ENCODE assay signal across 15 mouse cellular contexts in genomic region chr5:96622604-96623352, GRCm38 (mm10).
DNase-seq lines count a peak whose midpoint lies in the region; ATAC-seq and TF ChIP-seq lines count a peak whose summit lies in the region.
"Had no signal": no experiment of that assay in that cellular context is flagged by ENCODE, and none has a peak within 500 bp of the region (broad histone marks: within the 10 kb centered on the region; RNA-seq: fewer than 3 reads in every experiment).

No protein-coding gene starts in this region.

- H3K9ac ChIP-seq in heart, embryonic 14.5 days (ENCODE audit: low read length), result no peak overlapping the region
- no peak overlapping the region for H3K9ac ChIP-seq in stomach, embryonic 14.5 days (replicated peaks; ENCODE audit: low read depth, low read length)
- H3K9ac ChIP-seq in stomach, postnatal 0 days (ENCODE audit: low read length), result no peak overlapping the region
- H3K9ac ChIP-seq: hindbrain, embryonic 15.5 days; neural tube, embryonic 12.5 days had no signal

- 10% methylated on average over 5 of the region's 5 CpGs for WGBS in heart, embryonic 14.5 days
- 20% methylated on average over 5 of the region's 5 CpGs for WGBS in stomach, embryonic 14.5 days
- WGBS in stomach, postnatal 0 days, result 31% methylated on average over 5 of the region's 5 CpGs

- H3K27me3 ChIP-seq in heart, embryonic 14.5 days (ENCODE audit: control insufficient read depth, insufficient read depth, low read length), result no peaks in the 10 kb centered on the region
- no peaks in the 10 kb centered on the region for H3K27me3 ChIP-seq in stomach, embryonic 14.5 days (ENCODE audit: control insufficient read depth, insufficient read depth, low read length)
- H3K27me3 ChIP-seq in stomach, postnatal 0 days (ENCODE audit: control insufficient read depth, insufficient read depth, low read length), result no peaks in the 10 kb centered on the region
- H3K27me3 ChIP-seq: hindbrain, embryonic 15.5 days; neural tube, embryonic 12.5 days had no signal

- no peaks in the 10 kb centered on the region for H3K9me3 ChIP-seq in heart, embryonic 14.5 days (ENCODE audit: control insufficient read depth, low read length)
- H3K9me3 ChIP-seq in stomach, embryonic 14.5 days (ENCODE audit: control insufficient read depth, low read depth, low read length), result no peaks in the 10 kb centered on the region
- H3K9me3 ChIP-seq in stomach, postnatal 0 days (ENCODE audit: control insufficient read depth, low read length), result no peaks in the 10 kb centered on the region
- H3K9me3 ChIP-seq: hindbrain, embryonic 15.5 days; neural tube, embryonic 12.5 days had no signal

- ATAC-seq in heart, embryonic 14.5 days (ENCODE audit: insufficient number of reproducible peaks, insufficient read depth, low FRiP score, low read depth), result peak; percentile 28; the same call in 1 of the 2 replicates
- ATAC-seq in stomach, embryonic 14.5 days (ENCODE audit: insufficient number of reproducible peaks, insufficient read depth, low FRiP score, low read depth), result peak; percentile 63; the same call in 1 of the 2 replicates
- no peak for ATAC-seq in stomach, postnatal 0 days (ENCODE audit: low FRiP score, low TSS enrichment)

- peaks cover 10 to 27% of the 10 kb centered on the region in 2 experiments for H3K4me1 ChIP-seq in heart, embryonic 14.5 days (ENCODE audit: control insufficient read depth in 2 of 2, insufficient read depth in 2 of 2, low read length in 2 of 2)
- H3K4me1 ChIP-seq in stomach, embryonic 14.5 days (ENCODE audit: control insufficient read depth, insufficient read depth, low read length), result no peaks in the 10 kb centered on the region; the same call in 1 of the 2 replicates
- no peaks in the 10 kb centered on the region for H3K4me1 ChIP-seq in stomach, postnatal 0 days (replicated peaks; ENCODE audit: control insufficient read depth, insufficient read depth)
- H3K4me1 ChIP-seq: hindbrain, embryonic 15.5 days; neural tube, embryonic 12.5 days had no signal

- 0 out of 4 replicates have a peak overlapping the region, but pooled peaks of 1 of the 2 experiments have one; percentile 1 for H3K4me3 ChIP-seq in heart, embryonic 14.5 days (ENCODE audit: control insufficient read depth in 1 of 2, insufficient read depth in 1 of 2, low read depth in 1 of 2, low read length in 2 of 2)
- no peak overlapping the region for H3K4me3 ChIP-seq in stomach, embryonic 14.5 days (ENCODE audit: low read depth, low read length)
- no peak overlapping the region for H3K4me3 ChIP-seq in stomach, postnatal 0 days (ENCODE audit: low read depth, low read length)
- H3K4me3 ChIP-seq: hindbrain, embryonic 15.5 days; neural tube, embryonic 12.5 days had no signal

- TF ChIP-seq CTCF in stomach, postnatal 0 days (IDR thresholded peaks at IDR 0.05; ENCODE audit: low read depth), result no peak

- DNase-seq in embryo, embryonic 10.5 days (ENCODE audit: low spot score), result peak; percentile 13
- no peak for DNase-seq in embryo, embryonic 10 days (ENCODE audit: low spot score)
- no peak for DNase-seq in heart, postnatal 25 days (ENCODE audit: low spot score)
- no peak for DNase-seq in stomach, postnatal 0 days (ENCODE audit: low spot score)
- peak; percentile 31 for DNase-seq in yolk sac, embryonic 10.5 days (ENCODE audit: low spot score)
- no peak for DNase-seq in testis, postnatal 10 days (ENCODE audit: low spot score)
- DNase-seq: adrenal gland, adult 2 months; cerebellum, postnatal 10 days; gastrocnemius, postnatal 36 days; kidney, postnatal 10 days; right cerebral cortex, postnatal 4 days had no signal

- intact Hi-C loops in heart, postnatal 25 days (cut with DNase I), result no loop called here

- peak overlapping the region; percentile 45 for H3K4me2 ChIP-seq in heart, embryonic 14.5 days (ENCODE audit: low read length)
- no peak overlapping the region for H3K4me2 ChIP-seq in stomach, embryonic 14.5 days (replicated peaks; ENCODE audit: low read depth, low read length)
- no peak overlapping the region for H3K4me2 ChIP-seq in stomach, postnatal 0 days (replicated peaks; ENCODE audit: low read depth)
- H3K4me2 ChIP-seq: hindbrain, embryonic 15.5 days; neural tube, embryonic 12.5 days had no signal

- no peak for TF ChIP-seq EP300 in stomach, postnatal 0 days (optimal IDR thresholded peaks at IDR 0.05)

- H3K27ac ChIP-seq in heart, embryonic 14.5 days (replicated peaks in 1 of 2; ENCODE audit: control insufficient read depth in 1 of 2, insufficient read depth in 1 of 2, low read depth in 2 of 2, low read length in 2 of 2), result peak overlapping the region; percentile 41 to 73
- peak overlapping the region; percentile 39; the same call in 1 of the 2 replicates for H3K27ac ChIP-seq in stomach, embryonic 14.5 days (ENCODE audit: low read length)
- H3K27ac ChIP-seq in stomach, postnatal 0 days (replicated peaks), result no peak overlapping the region
- H3K27ac ChIP-seq: hindbrain, embryonic 15.5 days; neural tube, embryonic 12.5 days had no signal

- H3K36me3 ChIP-seq in heart, embryonic 14.5 days (ENCODE audit: control insufficient read depth, insufficient read depth, low read length), result no peaks in the 10 kb centered on the region
- H3K36me3 ChIP-seq in stomach, embryonic 14.5 days (ENCODE audit: control insufficient read depth, insufficient read depth, low read length), result no peaks in the 10 kb centered on the region
- H3K36me3 ChIP-seq in stomach, postnatal 0 days (ENCODE audit: control insufficient read depth, insufficient read depth, low read length), result no peaks in the 10 kb centered on the region
- H3K36me3 ChIP-seq: hindbrain, embryonic 15.5 days; neural tube, embryonic 12.5 days had no signal

Comparison
In these comparisons a context has a peak if more than half of its experiments do, and no peak if none do; other contexts are left out.
1. DNase-seq: peak in embryo, embryonic 10.5 days (single experiment) and yolk sac, embryonic 10.5 days (single experiment); none in embryo, embryonic 10 days (single experiment), heart, postnatal 25 days (single experiment), stomach, postnatal 0 days (single experiment) and testis, postnatal 10 days (single experiment).